Mouse (Mus musculus) erythroblast, embryonic 14.5 days (primary cell): ENCODE measurements around the gene Cd200r1.

Experiments used
- GATA1 ChIP-seq: IDR thresholded peaks from 2 replicates; pipeline ENCODE4 v1.6.1; 2012; ENCODE audit warnings: low read length, inconsistent platforms, mixed read lengths
- TAL1 ChIP-seq: IDR thresholded peaks from 3 replicates; pipeline ENCODE4 v1.6.1; 2012; ENCODE audit warnings: low read length, inconsistent platforms, mixed read lengths

DNA sequence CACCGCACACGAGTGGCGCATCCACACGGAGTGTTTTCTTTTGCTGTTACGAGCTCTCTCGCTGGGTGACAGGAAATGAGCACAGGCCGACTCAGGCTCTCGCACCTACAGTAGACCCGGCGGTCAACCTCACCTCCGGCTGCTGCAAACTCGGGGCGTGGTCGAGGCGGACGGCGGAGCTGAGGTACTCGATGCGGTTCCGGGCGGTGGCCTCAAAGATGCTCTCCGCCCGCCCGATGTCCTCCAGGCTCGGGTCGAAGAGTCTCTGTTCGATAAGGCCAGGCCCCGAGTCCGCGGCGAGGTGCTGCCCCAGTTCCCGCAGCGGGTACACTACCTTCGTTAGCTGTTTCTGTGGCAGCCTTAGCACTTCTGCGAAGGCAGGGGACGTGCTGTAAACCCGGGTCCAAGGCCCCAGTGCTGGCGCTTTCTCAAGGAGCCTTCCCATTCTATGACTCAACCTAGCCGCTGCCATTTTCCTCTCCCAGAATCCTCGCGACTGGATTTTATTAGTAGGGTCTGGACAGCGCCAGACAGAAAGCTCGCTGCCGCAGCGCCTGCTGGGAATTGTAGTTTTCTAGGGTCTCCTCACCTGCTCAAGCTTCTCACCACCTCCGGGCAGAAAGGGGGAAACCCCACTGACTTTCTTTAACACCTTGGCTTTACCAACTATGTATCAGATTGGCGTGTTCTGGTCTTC is 19.5 kb upstream of the Cd200r1 start, which contains the start of gene Gtpbp8:
- TF ChIP-seq GATA1 (no peak), TAL1 (no peak)
